Mouse (Mus musculus) cerebellum, adult 2 months (tissue): ENCODE data around the gene Xcr1.

Experiments
- CTCF ChIP-seq: fragments of 200-500 bp; IDR thresholded peaks from 2 replicates; pipeline ENCODE4 v1.5.1; 2011; ENCODE audit warnings: low read depth, mild to moderate bottlenecking, control low read depth, low read length, moderate library complexity, borderline replicate concordance; ENCODE audit not compliant: insufficient read depth
- POLR2A ChIP-seq: fragments of 200-500 bp; IDR thresholded peaks from 2 replicates; pipeline ENCODE4 v1.6.1; 2011; ENCODE audit warnings: low read length, control low read depth, borderline replicate concordance; ENCODE audit not compliant: insufficient read depth

GRCm38 (mm10) chr9:123815996-123816395, 45.8 kb downstream of the Xcr1 start:
- TF ChIP-seq CTCF (no peak), POLR2A (no peak)
